Mouse (Mus musculus) liver, adult (tissue): ENCODE results near the gene Tma7.

ENCODE experiments used
- GATA4 ChIP-seq: IDR thresholded peaks from 2 replicates; pipeline ENCODE4 v1.6.1; 2014; ENCODE audit warnings: mild to moderate bottlenecking, low read length; ENCODE audit not compliant: insufficient replicate concordance

The Tma7 gene

GRCm38 (mm10) chr9:109111101-109111500 is 28.7 kb upstream of the Tma7 start:
- TF ChIP-seq GATA4 = no peak

GRCm38 (mm10) chr9:109110240-109110639 is 27.9 kb upstream of the Tma7 start:
- no peak for TF ChIP-seq GATA4

- TF ChIP-seq GATA4 = no peak
Measured at GRCm38 (mm10) chr9:109107341-109107740, 25.0 kb upstream of the Tma7 start.

GRCm38 (mm10) chr9:109105648-109106047 is 23.3 kb upstream of the Tma7 start:
- TF ChIP-seq GATA4 = no peak

- TF ChIP-seq GATA4 = no peak
Measured at GRCm38 (mm10) chr9:109105011-109105410, 22.6 kb upstream of the Tma7 start.

GRCm38 (mm10) chr9:109104083-109104482 is 21.7 kb upstream of the Tma7 start:
- TF ChIP-seq GATA4 = no peak

- no peak for TF ChIP-seq GATA4
Measured at GRCm38 (mm10) chr9:109103250-109103649, 20.9 kb upstream of the Tma7 start.

- no peak for TF ChIP-seq GATA4
Measured at GRCm38 (mm10) chr9:109102541-109102940, 20.2 kb upstream of the Tma7 start.

- no peak for TF ChIP-seq GATA4
Measured at GRCm38 (mm10) chr9:109101933-109102445, 19.6 kb upstream of the Tma7 start.

GRCm38 (mm10) chr9:109100307-109100928 is 18.0 kb upstream of the Tma7 start:
- TF ChIP-seq GATA4 = no peak

GRCm38 (mm10) chr9:109098969-109099368 is 16.6 kb upstream of the Tma7 start:
- TF ChIP-seq GATA4 = no peak

GRCm38 (mm10) chr9:109098366-109098765 is 16.0 kb upstream of the Tma7 start:
- TF ChIP-seq GATA4 = no peak

- TF ChIP-seq GATA4 = no peak
Measured at GRCm38 (mm10) chr9:109097831-109098230, 15.4 kb upstream of the Tma7 start.

- TF ChIP-seq GATA4 = no peak
Measured at GRCm38 (mm10) chr9:109097291-109097690, 14.9 kb upstream of the Tma7 start.

GRCm38 (mm10) chr9:109096856-109097255 is 14.5 kb upstream of the Tma7 start:
- TF ChIP-seq GATA4 = no peak

- TF ChIP-seq GATA4 = no peak
Measured at GRCm38 (mm10) chr9:109096251-109096661, 13.9 kb upstream of the Tma7 start.
